Mouse (Mus musculus) G1E (cell line): Measurements from ENCODE around the gene Iqgap1. TPM values are rescaled to one million over a fixed set of nuclear protein-coding genes. Genes with fewer than 3 reads are reported as not detected.
A peak's percentile ranks its signal among the peaks of the same experiment; 100 is the strongest.
"Not testable (repeated sequence)": the region's sequence is repeated elsewhere in the genome, so short reads cannot be mapped to it uniquely, and the experiment has no call there.

ENCODE experiments used
- ATAC-seq: 2 replicates; pipeline ENCODE4 v1.8.0; 2016; ENCODE audit warnings: mild to moderate bottlenecking; ENCODE audit not compliant: insufficient number of reproducible peaks, poor library complexity, low FRiP score, severe bottlenecking; ENCODE audit errors: extremely low read depth
- DNase-seq: peaks from one replicate; pipeline ENCODE4 v3.0.0; 2012; ENCODE audit warnings: low spot score
- H3K27me3 ChIP-seq: 2 replicates; pipeline ENCODE4 v1.6.1; 2012; ENCODE audit warnings: mild to moderate bottlenecking, low read length, inconsistent platforms; ENCODE audit not compliant: insufficient read depth
- H3K36me3 ChIP-seq: replicated peaks from 2 replicates; pipeline ENCODE3; 2012; ENCODE audit warnings: mild to moderate bottlenecking, inconsistent platforms
- H3K4me1 ChIP-seq: 2 replicates; pipeline ENCODE4 v1.6.1; 2012; ENCODE audit warnings: low read depth, low read length, inconsistent platforms, mixed read lengths; ENCODE audit not compliant: insufficient read depth
- H3K4me3 ChIP-seq: 2 replicates; pipeline ENCODE4 v1.5.1; 2012; ENCODE audit warnings: low read depth, mild to moderate bottlenecking, inconsistent platforms, low read length, moderate library complexity, mixed read lengths
- H3K9me3 ChIP-seq: replicated peaks from 2 replicates; pipeline ENCODE4 v1.6.1; 2012; ENCODE audit warnings: inconsistent platforms
- CTCF ChIP-seq: IDR thresholded peaks from 2 replicates; pipeline ENCODE4 v1.5.1; 2012; ENCODE audit warnings: low read depth, low read length, inconsistent platforms, mixed read lengths
- GATA1 ChIP-seq: IDR thresholded peaks from 2 replicates; pipeline ENCODE4 v1.6.1; 2012; ENCODE audit warnings: borderline replicate concordance, low read length, inconsistent platforms, mixed read lengths
- GATA2 ChIP-seq: IDR thresholded peaks from 2 replicates; pipeline ENCODE4 v1.6.1; 2012; ENCODE audit warnings: low read depth, low read length, inconsistent platforms, borderline replicate concordance
- POLR2AphosphoS5 ChIP-seq: IDR thresholded peaks from 2 replicates; pipeline ENCODE4 v1.6.1; 2012; ENCODE audit warnings: low read depth, low read length, inconsistent platforms; ENCODE audit not compliant: insufficient replicate concordance
- TAL1 ChIP-seq: conservative IDR thresholded peaks from 2 replicates; pipeline ENCODE4 v1.6.1; 2012; ENCODE audit warnings: low read depth, low read length, inconsistent platforms, mixed read lengths
- polyA plus RNA-seq: library from polyadenylated mRNA; stranded (reverse); fragments of >175 nt; gene quantifications from 2 replicates; pipeline ENCODE4 v1.2.3, GENCODE M21; 2012
- total RNA-seq, 2 experiments: library from RNA; stranded (forward) in 1 of 2; stranded (reverse) in 1 of 2; fragments of 200-1000 nt in 1 of 2; fragments of >200 nt in 1 of 2; fragmentation: Nextera tagmentation in 1 of 2; gene quantifications; 2 replicates each; pipeline ENCODE4 v1.2.3; 2014 to 2017

Iqgap1 gene
- total and polyA plus RNA-seq, 3 experiments, result 22.0 to 179 (median 174) TPM

GRCm38 (mm10) chr7:80840241-80840640 is 14.5 kb upstream of the Iqgap1 start:
- TF ChIP-seq CTCF (no peak), POLR2AphosphoS5 (no peak), TAL1 (no peak), GATA2 (no peak), GATA1 (no peak)
- Histone ChIP-seq H3K9me3 (no peaks in the 10 kb centered on the region), H3K4me3 (no peak overlapping the region), H3K27me3 (peaks cover 17% of the 10 kb centered on the region), H3K4me1 (peaks cover 18% of the 10 kb centered on the region), H3K36me3 (no peaks in the 10 kb centered on the region)
- DNase-seq, result no peak
- no peak for ATAC-seq

GRCm38 (mm10) chr7:80839755-80840154 is 14.0 kb upstream of the Iqgap1 start:
- DNase-seq (no peak), ATAC-seq (no peak)
- TF ChIP-seq POLR2AphosphoS5 (no peak), GATA2 (no peak), TAL1 (no peak), CTCF (no peak), GATA1 (no peak)
- Histone ChIP-seq H3K4me3 (no peak overlapping the region), H3K4me1 (peaks cover 18% of the 10 kb centered on the region), H3K27me3 (peaks cover 15% of the 10 kb centered on the region), H3K36me3 (no peaks in the 10 kb centered on the region), H3K9me3 (no peaks in the 10 kb centered on the region)

- Histone ChIP-seq H3K4me1 (peaks cover 25% of the 10 kb centered on the region), H3K9me3 (no peaks in the 10 kb centered on the region), H3K4me3 (no peak overlapping the region), H3K36me3 (no peaks in the 10 kb centered on the region), H3K27me3 (peaks cover 12% of the 10 kb centered on the region)
- TF ChIP-seq GATA1 (no peak), TAL1 (no peak), POLR2AphosphoS5 (no peak), GATA2 (no peak), CTCF (no peak)
- no peak for ATAC-seq
- DNase-seq, result no peak
Observed at GRCm38 (mm10) chr7:80838247-80838646, 12.5 kb upstream of the Iqgap1 start.

GRCm38 (mm10) chr7:80837736-80838135 is 12.0 kb upstream of the Iqgap1 start:
- peaks cover 12% of the 10 kb centered on the region for H3K27me3 ChIP-seq
- DNase-seq, result no peak
- no peaks in the 10 kb centered on the region for H3K9me3 ChIP-seq
- no peak for TF ChIP-seq CTCF
- no peak for TF ChIP-seq GATA2
- TF ChIP-seq POLR2AphosphoS5, result no peak
- TF ChIP-seq GATA1, result no peak
- no peak for TF ChIP-seq TAL1
- no peak overlapping the region for H3K4me3 ChIP-seq
- peaks cover 28% of the 10 kb centered on the region for H3K4me1 ChIP-seq
- ATAC-seq, result no peak
- no peaks in the 10 kb centered on the region for H3K36me3 ChIP-seq

GRCm38 (mm10) chr7:80835984-80836652 is 10.3 kb upstream of the Iqgap1 start:
- H3K4me1 ChIP-seq, result peaks cover 26% of the 10 kb centered on the region
- no peaks in the 10 kb centered on the region for H3K9me3 ChIP-seq
- no peak overlapping the region for H3K4me3 ChIP-seq
- H3K36me3 ChIP-seq, result no peaks in the 10 kb centered on the region
- no peak for TF ChIP-seq GATA1
- TF ChIP-seq POLR2AphosphoS5, result no peak
- TF ChIP-seq CTCF, result no peak
- TF ChIP-seq TAL1, result no peak
- no peak for TF ChIP-seq GATA2
- H3K27me3 ChIP-seq, result peaks cover 10% of the 10 kb centered on the region
- DNase-seq (no peak), ATAC-seq (no peak)

GRCm38 (mm10) chr7:80833651-80834532 is 8.1 kb upstream of the Iqgap1 start:
- Histone ChIP-seq H3K36me3 (no peaks in the 10 kb centered on the region), H3K9me3 (no peaks in the 10 kb centered on the region), H3K4me3 (no peak overlapping the region), H3K27me3 (peaks cover 8% of the 10 kb centered on the region), H3K4me1 (peaks cover 25% of the 10 kb centered on the region)
- DNase-seq (no peak), ATAC-seq (no peak)
- no peak for TF ChIP-seq GATA1
- no peak for TF ChIP-seq CTCF
- TF ChIP-seq POLR2AphosphoS5, result no peak
- no peak for TF ChIP-seq GATA2
- no peak for TF ChIP-seq TAL1

GRCm38 (mm10) chr7:80832996-80833650 is 7.3 kb upstream of the Iqgap1 start:
- ATAC-seq (peak; percentile 60; the same call in 1 of the 2 replicates), DNase-seq (peak; percentile 69)
- H3K27me3 ChIP-seq, H3K36me3 ChIP-seq, H3K9me3 ChIP-seq: not testable (repeated sequence)
- H3K4me1 ChIP-seq, result peaks cover 28% of the 10 kb centered on the region
- peak overlapping the region; percentile 40; the same call in 1 of the 2 replicates for H3K4me3 ChIP-seq
